Mouse (Mus musculus) cortical plate, adult 2 months (tissue): ENCODE results near the gene Foxf2. TPM values are rescaled to one million over a fixed set of nuclear protein-coding genes. Genes with fewer than 3 reads are reported as not detected.
A peak's percentile ranks its signal among the peaks of the same experiment; 100 is the strongest.

ENCODE experiments used
- H3K27ac ChIP-seq: fragments of 200-500 bp; 2 replicates; pipeline ENCODE4 v1.5.1; 2012; ENCODE audit warnings: low read length, control low read depth, inconsistent platforms; ENCODE audit not compliant: insufficient read depth
- H3K4me1 ChIP-seq: fragments of 200-500 bp; 2 replicates; pipeline ENCODE4 v1.6.1; 2011; ENCODE audit warnings: low read length; ENCODE audit not compliant: control insufficient read depth, insufficient read depth
- H3K4me3 ChIP-seq: fragments of 200-500 bp; 2 replicates; pipeline ENCODE4 v1.5.1; 2011; ENCODE audit warnings: mild to moderate bottlenecking, low read length, control low read depth; ENCODE audit not compliant: insufficient read depth
- CTCF ChIP-seq: fragments of 200-500 bp; IDR thresholded peaks from 2 replicates; pipeline ENCODE4 v1.5.1; 2011; ENCODE audit warnings: mild to moderate bottlenecking, control low read depth, low read length; ENCODE audit not compliant: insufficient read depth; ENCODE audit errors: extremely low read depth
- POLR2A ChIP-seq: fragments of 200-500 bp; IDR thresholded peaks from 2 replicates; pipeline ENCODE4 v1.6.1; 2011; ENCODE audit warnings: mild to moderate bottlenecking, low read length, control low read depth; ENCODE audit not compliant: insufficient read depth; ENCODE audit errors: extremely low read depth
- polyA plus RNA-seq: library from polyadenylated mRNA; depleted of rRNA; stranded (reverse); fragments of >200 nt; gene quantifications from 2 replicates; pipeline ENCODE4 v1.2.3, GENCODE M21; 2012

The Foxf2 gene
- polyA plus RNA-seq, 1 experiment = 5.8 TPM

DNA sequence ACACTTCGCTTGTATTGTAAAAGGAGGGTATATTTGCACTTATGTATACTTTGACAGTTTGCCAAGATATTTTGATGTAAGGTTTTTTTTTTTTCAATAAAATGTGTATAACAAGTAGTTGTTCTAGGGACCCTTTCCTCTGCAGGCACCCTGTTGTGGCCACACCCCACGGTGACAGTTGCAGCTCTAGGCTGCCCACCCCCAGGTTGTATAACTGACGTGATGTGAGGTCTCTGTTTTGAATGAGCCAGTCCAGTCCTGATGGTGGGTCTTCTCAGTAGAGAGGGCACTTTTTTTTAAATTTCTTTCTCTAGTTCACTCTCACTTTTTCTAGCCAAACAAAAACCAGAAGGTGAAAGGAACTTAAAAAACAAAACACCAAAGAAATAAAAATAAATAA is 5.7 kb downstream of the Foxf2 start:
- TF ChIP-seq CTCF (no peak), POLR2A (no peak)
- Histone ChIP-seq H3K4me3 (no peak overlapping the region), H3K27ac (no peak overlapping the region), H3K4me1 (no peaks in the 10 kb centered on the region)

DNA sequence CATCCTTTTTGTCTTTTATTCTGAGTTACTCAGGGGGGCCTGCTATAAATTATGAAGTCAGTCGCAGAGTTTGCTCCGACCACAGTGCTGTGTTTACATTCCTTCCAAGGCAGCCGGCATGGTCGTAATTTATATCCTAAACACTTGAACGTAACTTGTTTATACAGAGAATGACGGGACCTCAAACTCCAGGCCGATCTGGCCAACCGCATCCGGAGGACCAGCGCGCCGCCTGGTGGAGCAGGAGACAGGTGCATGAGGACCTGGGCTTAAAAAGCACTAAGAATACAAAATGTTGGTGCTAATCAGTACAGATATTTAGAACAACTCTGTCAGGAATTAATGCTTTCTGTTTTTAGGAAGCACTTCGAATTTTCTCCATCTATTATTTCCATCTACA is 6.8 kb downstream of the Foxf2 start:
- no peaks in the 10 kb centered on the region for H3K4me1 ChIP-seq
- H3K27ac ChIP-seq = no peak overlapping the region
- TF ChIP-seq POLR2A = no peak
- peak; percentile 64 for TF ChIP-seq CTCF

DNA sequence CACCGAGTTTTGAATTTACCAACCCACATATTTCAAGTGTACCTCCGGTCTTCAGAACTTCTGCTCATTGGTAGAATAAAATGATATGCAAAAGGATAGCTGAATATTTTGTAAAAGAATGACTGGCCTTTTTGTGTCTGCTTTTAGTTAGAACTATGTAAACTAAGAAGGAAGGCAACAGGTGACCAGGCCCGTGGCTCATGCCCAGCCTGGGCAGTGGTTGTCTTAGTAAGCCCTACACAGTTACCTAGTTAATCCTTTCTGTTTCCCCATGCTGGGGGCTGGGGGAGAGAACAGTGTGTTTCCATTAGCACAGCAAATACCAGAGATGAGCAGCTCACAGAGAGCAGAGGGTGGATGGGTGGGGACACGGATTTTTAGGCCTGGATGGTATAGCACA is 7.6 kb downstream of the Foxf2 start:
- H3K4me3 ChIP-seq = no peak overlapping the region
- H3K27ac ChIP-seq = no peak overlapping the region
- H3K4me1 ChIP-seq = no peaks in the 10 kb centered on the region
- TF ChIP-seq POLR2A = no peak
- TF ChIP-seq CTCF = no peak

More for the DNA sequence above, 6.8 kb downstream of the Foxf2 start:
- no peak overlapping the region for H3K4me3 ChIP-seq

GRCm38 (mm10) chr13:31635546-31635945 is 9.9 kb downstream of the Foxf2 start:
- H3K27ac ChIP-seq = no peak overlapping the region
- H3K4me1 ChIP-seq = no peaks in the 10 kb centered on the region
- H3K4me3 ChIP-seq = no peak overlapping the region
- no peak for TF ChIP-seq CTCF
- no peak for TF ChIP-seq POLR2A

GRCm38 (mm10) chr13:31641517-31641916 is 15.9 kb downstream of the Foxf2 start:
- Histone ChIP-seq H3K4me3 (no peak overlapping the region), H3K4me1 (no peaks in the 10 kb centered on the region), H3K27ac (no peak overlapping the region)
- no peak for TF ChIP-seq POLR2A
- no peak for TF ChIP-seq CTCF

DNA sequence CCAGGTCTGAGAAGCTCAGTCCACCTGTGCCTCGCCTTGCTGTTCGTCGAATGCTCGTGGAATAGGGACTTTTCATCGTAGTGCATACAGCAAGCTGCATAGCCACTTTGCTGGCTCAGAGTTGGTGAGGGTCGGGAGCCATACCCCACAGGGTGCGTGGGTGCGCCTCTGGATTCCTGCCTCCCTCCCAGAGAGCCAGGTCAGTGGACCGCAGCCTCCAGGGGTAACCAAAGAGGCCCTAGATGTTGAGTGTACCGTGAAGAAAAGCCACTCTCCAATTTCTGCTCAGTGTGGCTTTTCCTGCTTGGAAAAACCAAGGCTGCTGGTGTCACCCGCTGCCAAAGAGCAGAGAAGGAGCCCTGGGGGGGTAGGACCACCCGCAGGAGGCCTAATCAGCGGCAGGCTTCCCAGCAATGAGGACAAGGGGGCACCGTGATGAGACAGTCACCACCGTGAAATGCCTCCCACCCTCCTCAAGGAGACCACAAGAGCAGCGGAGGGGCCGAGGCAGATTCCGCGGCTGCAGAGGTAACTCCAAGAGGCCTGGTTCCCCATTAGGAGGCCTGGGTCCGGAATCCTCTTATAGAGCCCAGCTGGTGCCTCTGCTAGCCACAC is 26.6 kb downstream of the Foxf2 start:
- no peak for TF ChIP-seq CTCF
- TF ChIP-seq POLR2A = no peak
- Histone ChIP-seq H3K4me1 (no peaks in the 10 kb centered on the region), H3K4me3 (no peak overlapping the region), H3K27ac (no peak overlapping the region)

DNA sequence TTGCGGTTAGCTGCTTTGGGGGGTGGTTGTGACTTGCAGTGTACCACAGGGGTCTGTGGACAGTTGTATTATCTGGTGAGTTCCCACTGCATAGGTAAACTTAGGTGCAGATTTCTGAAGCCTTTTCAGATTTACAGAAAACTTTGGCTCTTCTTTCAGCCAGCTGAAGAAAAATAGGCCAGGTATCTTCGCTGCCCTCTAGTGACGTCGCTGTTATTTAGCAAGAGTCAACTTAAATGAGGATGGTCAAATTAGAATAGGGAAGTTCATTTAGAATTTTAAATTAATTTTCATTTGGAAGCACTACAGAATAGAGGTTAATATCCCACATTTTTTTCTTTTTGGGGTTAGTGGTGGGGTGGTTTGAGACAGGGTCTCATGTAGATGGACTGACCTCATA is 30.6 kb downstream of the Foxf2 start:
- Histone ChIP-seq H3K4me3 (no peak overlapping the region), H3K4me1 (no peaks in the 10 kb centered on the region), H3K27ac (no peak overlapping the region)
- TF ChIP-seq POLR2A (no peak), CTCF (no peak)

- TF ChIP-seq CTCF = no peak
- no peak for TF ChIP-seq POLR2A
- H3K4me3 ChIP-seq = no peak overlapping the region
- H3K4me1 ChIP-seq = no peaks in the 10 kb centered on the region
- no peak overlapping the region for H3K27ac ChIP-seq
Measured at GRCm38 (mm10) chr13:31658212-31658611, 32.6 kb downstream of the Foxf2 start.

DNA sequence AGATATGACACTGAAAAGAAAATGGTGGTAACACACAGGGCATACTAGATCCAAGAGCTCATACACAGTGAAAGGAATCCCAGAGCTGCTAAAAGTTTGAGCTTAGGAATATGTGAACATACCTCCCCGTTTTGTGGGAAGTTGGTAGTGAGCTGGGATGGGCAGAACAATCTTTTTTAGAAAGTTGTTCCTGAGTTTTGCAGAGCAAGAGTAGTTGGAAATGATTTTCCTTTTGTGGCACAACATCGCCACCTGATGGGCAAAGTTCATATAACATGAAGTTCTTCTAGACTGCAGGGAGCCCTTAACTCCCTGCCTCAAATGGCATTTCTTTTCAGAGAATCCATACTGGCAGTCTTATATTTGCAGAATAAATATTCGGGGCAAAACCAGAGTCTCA is 33.3 kb downstream of the Foxf2 start:
- Histone ChIP-seq H3K27ac (no peak overlapping the region), H3K4me1 (no peaks in the 10 kb centered on the region), H3K4me3 (no peak overlapping the region)
- TF ChIP-seq CTCF (peak; percentile 56; the same call in 1 of the 2 replicates), POLR2A (no peak)

DNA sequence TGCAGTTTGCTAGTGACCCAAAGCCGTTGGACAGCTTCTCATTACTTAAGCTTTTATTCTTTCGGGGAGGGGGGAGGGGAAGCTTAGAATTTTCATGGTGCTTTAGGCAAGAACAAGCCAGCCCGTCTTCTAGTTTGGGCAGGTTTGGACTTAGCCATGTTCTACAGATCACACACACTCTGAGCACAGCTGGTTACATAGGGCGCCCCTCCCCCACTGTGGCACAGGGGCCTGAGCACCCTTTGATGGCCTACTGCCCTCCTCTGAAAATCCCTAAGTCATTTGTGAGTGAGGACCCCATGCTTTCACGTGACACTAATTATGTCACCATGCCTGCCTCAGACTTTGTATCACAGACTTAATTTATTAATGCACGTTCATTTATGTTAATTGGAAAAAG is 35.6 kb downstream of the Foxf2 start:
- TF ChIP-seq CTCF = no peak
- TF ChIP-seq POLR2A = no peak
- no peak overlapping the region for H3K4me3 ChIP-seq
- H3K4me1 ChIP-seq = no peaks in the 10 kb centered on the region
- no peak overlapping the region for H3K27ac ChIP-seq
